Mouse (Mus musculus) brain, embryonic 14.5 days (tissue): Measurements from ENCODE around the gene Gatb. TPM values are rescaled to one million over a fixed set of nuclear protein-coding genes. Genes with fewer than 3 reads are reported as not detected.

Experiments
- DNase-seq: peaks from one replicate; pipeline ENCODE4 v3.0.0-alpha.2; 2011; ENCODE audit warnings: low read depth
- CTCF ChIP-seq: fragments of 200-500 bp; IDR thresholded peaks from 2 replicates; pipeline ENCODE4 v1.5.1; 2012; ENCODE audit warnings: inconsistent platforms, mild to moderate bottlenecking, moderate library complexity, borderline replicate concordance; ENCODE audit not compliant: insufficient read depth, insufficient read length; ENCODE audit errors: extremely low read depth
- POLR2A ChIP-seq: fragments of 200-500 bp; IDR thresholded peaks from 2 replicates; pipeline ENCODE4 v1.6.1; 2012; ENCODE audit warnings: mild to moderate bottlenecking, inconsistent platforms, borderline replicate concordance; ENCODE audit not compliant: poor library complexity, insufficient read depth, insufficient read length, severe bottlenecking; ENCODE audit errors: extremely low read depth
- polyA plus RNA-seq: library from polyadenylated mRNA; depleted of rRNA; stranded (reverse); fragments of >200 nt; gene quantifications from 2 replicates; pipeline ENCODE4 v1.2.3, GENCODE M21; 2012

Gene Gatb
- polyA plus RNA-seq, 1 experiment, result 10.9 TPM

DNA sequence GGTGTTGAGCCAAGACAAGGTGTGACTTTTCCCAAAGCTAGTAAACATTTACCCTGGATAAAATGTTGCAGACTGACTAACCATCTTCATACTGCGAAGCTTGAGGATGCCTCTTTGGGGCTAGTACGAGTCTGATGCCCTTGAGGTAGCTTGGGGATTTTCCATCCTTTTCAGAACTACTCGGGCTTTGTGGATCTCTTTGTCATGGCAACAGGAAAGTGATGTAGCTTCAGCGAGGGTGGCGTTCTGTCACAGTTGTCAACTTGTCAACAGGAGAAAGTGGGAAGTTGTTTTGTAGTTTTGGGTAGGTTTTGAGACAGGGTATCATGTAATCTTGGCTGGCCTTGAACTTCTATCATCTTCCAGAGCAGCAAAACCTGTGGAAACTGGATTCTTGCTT, 45.4 kb downstream of the Gatb start:
- TF ChIP-seq CTCF (no peak), POLR2A (no peak)
- DNase-seq, result no peak

DNA sequence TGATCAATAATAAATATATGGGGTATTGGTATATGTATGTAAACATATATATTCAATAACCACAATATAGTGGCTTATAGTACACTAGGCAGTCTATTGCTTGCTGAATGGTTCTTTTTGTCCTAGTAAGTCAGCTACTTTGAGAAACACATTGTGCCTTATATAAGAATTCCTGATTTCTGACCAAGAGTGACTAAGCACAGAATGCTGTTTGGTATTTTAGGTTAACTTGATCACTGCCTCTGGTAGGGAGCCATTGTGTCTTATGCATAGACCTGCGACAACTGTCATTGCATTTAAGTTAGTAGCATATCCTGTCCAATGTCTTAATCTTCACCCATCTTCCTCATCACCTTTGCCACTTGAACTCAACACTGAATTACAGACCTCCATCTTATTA, 45.8 kb downstream of the Gatb start:
- no peak for TF ChIP-seq POLR2A
- no peak for TF ChIP-seq CTCF

DNA sequence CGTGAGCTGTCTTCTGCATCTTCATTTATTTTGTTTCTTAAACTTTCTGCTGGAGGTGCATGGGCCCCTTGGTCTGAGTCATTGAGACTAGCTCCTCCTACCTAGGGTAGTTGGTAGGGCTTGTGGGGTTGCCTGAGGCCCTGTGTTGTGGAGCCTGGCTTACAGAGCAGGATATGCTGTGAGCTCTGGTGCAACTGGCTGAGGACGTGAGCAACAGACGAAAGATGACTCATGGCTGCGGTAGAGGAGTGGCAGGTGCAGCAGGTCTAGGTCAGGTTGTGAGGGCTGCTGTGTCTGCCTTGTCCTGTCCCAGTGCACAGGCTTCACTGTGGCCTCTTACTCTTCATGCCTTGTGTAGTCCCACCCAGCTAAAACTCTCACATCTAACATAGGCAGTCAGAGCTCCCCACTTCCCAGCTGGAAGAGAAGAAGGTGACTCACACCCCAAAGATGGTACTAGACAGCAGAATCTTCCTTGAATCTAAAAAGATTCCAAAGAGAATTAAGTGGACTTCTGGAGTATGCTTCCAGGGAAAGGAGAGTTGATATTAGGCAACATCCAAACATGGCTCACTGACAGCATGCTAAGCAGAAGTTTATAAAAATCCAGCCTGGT, 56.1 kb downstream of the Gatb start:
- TF ChIP-seq CTCF (no peak), POLR2A (no peak)
- no peak for DNase-seq

More for the DNA sequence above, 45.8 kb downstream of the Gatb start:
- DNase-seq, result no peak

GRCm38 (mm10) chr3:85633733-85634132, 59.8 kb downstream of the Gatb start:
- TF ChIP-seq POLR2A (no peak), CTCF (no peak)
- no peak for DNase-seq

- no peak for TF ChIP-seq CTCF
- no peak for TF ChIP-seq POLR2A
- DNase-seq, result peak; percentile 68
Measured at GRCm38 (mm10) chr3:85634389-85635125, 60.6 kb downstream of the Gatb start.

DNA sequence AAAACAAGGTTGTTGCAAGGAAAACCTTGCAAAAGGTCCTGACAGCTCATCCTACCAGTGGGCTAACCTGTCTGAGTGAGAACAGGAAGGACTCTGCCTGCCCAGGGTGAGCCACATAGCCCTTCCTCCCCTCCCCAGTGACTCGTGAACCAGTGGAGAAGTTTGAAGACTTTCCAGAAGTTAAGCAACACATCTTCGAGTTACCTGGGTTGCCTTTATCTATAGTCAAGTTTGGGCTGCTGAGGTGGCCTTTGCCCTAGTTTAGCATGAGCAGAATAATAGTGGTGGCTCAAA, 61.2 kb downstream of the Gatb start:
- DNase-seq, result no peak
- no peak for TF ChIP-seq POLR2A
- no peak for TF ChIP-seq CTCF

DNA sequence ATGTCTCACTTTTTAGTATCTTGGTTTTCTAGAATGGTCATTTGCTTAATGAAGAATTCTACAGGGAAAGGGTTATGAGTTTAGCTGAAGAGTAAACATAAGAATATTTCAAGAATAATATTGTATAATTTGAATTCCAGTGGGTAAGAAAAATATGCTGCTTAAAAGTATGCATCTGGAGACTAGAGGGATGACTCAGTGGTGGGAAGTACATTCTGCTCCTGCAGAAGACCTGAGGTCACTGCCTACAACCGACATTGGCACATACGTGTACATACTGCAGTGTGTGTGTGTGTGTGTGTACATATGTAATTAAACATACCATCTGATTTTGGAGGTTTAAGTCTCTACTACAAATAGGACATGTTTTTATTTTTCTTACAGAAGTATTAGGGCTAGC, 61.7 kb downstream of the Gatb start:
- no peak for TF ChIP-seq CTCF
- TF ChIP-seq POLR2A, result no peak

DNA sequence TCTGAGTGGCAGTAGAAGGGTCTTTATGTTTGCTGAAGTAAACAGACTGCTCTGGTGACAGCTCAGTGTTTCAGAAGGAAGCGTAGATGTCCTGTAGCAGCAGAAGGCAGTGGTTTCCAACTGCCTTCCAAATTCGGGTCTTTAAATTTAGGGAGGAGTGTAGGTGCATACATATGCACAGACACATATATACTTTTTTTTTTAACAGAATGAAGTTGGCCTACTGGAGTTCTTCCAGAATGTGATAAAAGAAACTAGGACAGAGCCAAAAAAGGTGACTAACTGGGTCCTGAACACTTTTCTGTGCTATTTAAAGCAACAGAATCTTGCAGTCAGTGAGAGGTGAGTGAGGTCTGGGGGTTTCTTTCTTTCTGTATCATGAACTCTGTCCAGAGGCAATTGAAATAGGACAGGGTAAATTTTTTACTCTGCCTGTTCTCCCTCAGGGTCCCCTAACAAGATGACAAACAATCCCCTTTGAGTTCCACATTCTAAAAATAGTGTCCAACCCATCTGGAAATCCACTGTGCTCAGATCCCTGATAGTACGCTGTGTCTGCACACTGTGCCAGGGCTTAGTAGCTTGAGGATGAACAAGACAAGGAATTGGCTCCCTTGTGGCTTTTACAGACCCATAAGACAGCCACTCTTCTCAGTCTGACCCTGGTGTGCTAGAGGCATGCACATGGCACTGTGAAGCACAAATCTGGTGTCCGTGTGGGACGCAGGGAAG, 63.0 kb downstream of the Gatb start:
- TF ChIP-seq CTCF (no peak), POLR2A (no peak)

More for the DNA sequence above, 61.7 kb downstream of the Gatb start:
- DNase-seq, result no peak

GRCm38 (mm10) chr3:85641751-85642150, 67.8 kb downstream of the Gatb start:
- no peak for TF ChIP-seq POLR2A
- TF ChIP-seq CTCF, result no peak
- DNase-seq, result no peak

More for the DNA sequence above, 63.0 kb downstream of the Gatb start:
- DNase-seq, result no peak

GRCm38 (mm10) chr3:85644814-85645213, 70.9 kb downstream of the Gatb start:
- DNase-seq, result no peak
- TF ChIP-seq CTCF (no peak), POLR2A (no peak)

DNA sequence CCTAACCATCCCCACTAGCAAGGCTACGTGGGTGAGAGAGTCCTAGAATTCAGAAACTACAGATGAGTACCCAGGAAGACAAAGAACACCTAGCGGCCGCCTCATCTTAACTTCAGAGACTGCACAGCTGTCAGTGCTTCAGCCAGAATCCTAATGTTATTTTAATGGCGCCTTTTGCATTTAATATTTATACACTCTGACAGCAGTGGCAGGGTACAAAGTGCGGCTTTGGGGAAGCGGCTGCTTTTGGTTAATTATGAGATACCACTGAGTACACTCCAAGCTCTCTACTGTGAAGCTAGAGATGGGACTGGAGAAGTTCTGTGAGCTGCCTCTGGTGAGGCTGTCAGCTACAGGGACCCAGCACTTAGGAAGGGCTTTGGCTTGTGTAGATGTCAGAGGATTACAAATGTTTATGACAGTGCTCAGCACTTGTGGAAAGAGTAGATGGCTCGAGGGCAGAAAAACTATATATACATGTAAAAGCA, 71.6 kb downstream of the Gatb start:
- TF ChIP-seq POLR2A (no peak), CTCF (no peak)
- peak; percentile 27 for DNase-seq

GRCm38 (mm10) chr3:85649176-85649575, 75.3 kb downstream of the Gatb start:
- no peak for DNase-seq
- no peak for TF ChIP-seq CTCF
- no peak for TF ChIP-seq POLR2A

- DNase-seq, result peak; percentile 39
- no peak for TF ChIP-seq POLR2A
- TF ChIP-seq CTCF, result no peak
Measured at GRCm38 (mm10) chr3:85652727-85653665, 79.1 kb downstream of the Gatb start.

GRCm38 (mm10) chr3:85655538-85655937, 81.6 kb downstream of the Gatb start:
- TF ChIP-seq POLR2A (no peak), CTCF (no peak)

More at GRCm38 (mm10) chr3:85655538-85655937, 81.6 kb downstream of the Gatb start:
- no peak for DNase-seq
